8 mouse cellular contexts compared by ENCODE assay signal in genomic region chr9:107906252-107906966, GRCm38 (mm10). TPM values are rescaled to one million over a fixed set of nuclear protein-coding genes. Genes with fewer than 3 reads are reported as not detected.
DNase-seq lines count a peak whose midpoint lies in the region; ATAC-seq and TF ChIP-seq lines count a peak whose summit lies in the region.

TSS of gene Mst1r (plus strand) at chr9:107906873.

- H3K4me2 ChIP-seq in lung, embryonic 15.5 days, result peak within 1 kb of the TSS; percentile 87

- peak within 1 kb of the TSS; percentile 37 for H3K9ac ChIP-seq in lung, embryonic 15.5 days

- no peak for TF ChIP-seq POLR2A in kidney, adult 2 months (IDR thresholded peaks at IDR 0.05; ENCODE audit: low read depth, low read length)
- no peak for TF ChIP-seq POLR2A in cerebellum, adult 2 months (IDR thresholded peaks at IDR 0.05; ENCODE audit: borderline replicate concordance, insufficient read depth, low read length)

- peak; percentile 66 for ATAC-seq in Patski
- ATAC-seq in lung, embryonic 15.5 days (ENCODE audit: borderline replicate concordance, extremely low read depth, low FRiP score, low TSS enrichment), result peak; percentile 69

- in situ Hi-C loops in Patski (cut with MboI; ENCODE audit: low pct_unique_long_range_greater_than_20kb), result loop anchor here (5.0 kb wide), 1 partner anchor 56 kb away; no protein-coding TSS in a partner anchor

- CTCF ChIA-PET in Patski (lab: Charles Lee), result interaction anchor here (0.9 to 7.9 kb wide), 13 partner anchors 12 to 161 kb away, joined by 3 to 65 read pairs (median 8); partner anchors contain the start of genes Amigo3 and Uba7

- TF ChIP-seq CTCF in Patski (IDR thresholded peaks at IDR 0.05), result no peak
- no peak for TF ChIP-seq CTCF in kidney, adult 2 months (conservative IDR thresholded peaks at IDR 0.05; ENCODE audit: insufficient read depth, insufficient read length, low read depth, low read length)
- TF ChIP-seq CTCF in cerebellum, adult 2 months (IDR thresholded peaks at IDR 0.05; ENCODE audit: borderline replicate concordance, insufficient read depth, low read depth, low read length), result no peak

- peak within 1 kb of the TSS; percentile 40 for H3K4me3 ChIP-seq in kidney, adult 2 months (ENCODE audit: insufficient read depth, low read depth, low read length)
- peak within 1 kb of the TSS; percentile 46 for H3K4me3 ChIP-seq in lung, embryonic 15.5 days
- H3K4me3 ChIP-seq in cerebellum, adult 2 months (replicated peaks; ENCODE audit: insufficient read depth, low read depth, low read length), result no peak within 1 kb of the TSS

- H3K9me3 ChIP-seq in lung, embryonic 15.5 days, result no peaks in the 10 kb centered on the region

- H3K27me3 ChIP-seq in Patski, result no peaks in the 10 kb centered on the region
- H3K27me3 ChIP-seq in kidney, adult 2 months (replicated peaks; ENCODE audit: control insufficient read depth, insufficient read depth, low read length), result no peaks in the 10 kb centered on the region
- H3K27me3 ChIP-seq in lung, embryonic 15.5 days, result peaks cover 10% of the 10 kb centered on the region
- H3K27me3 ChIP-seq in cerebellum, adult 2 months (ENCODE audit: control insufficient read depth, insufficient read depth, low read length), result no peaks in the 10 kb centered on the region

- H3K4me1 ChIP-seq in kidney, adult 2 months (ENCODE audit: control insufficient read depth, insufficient read depth, low read length), result peaks cover 3% of the 10 kb centered on the region; the same call in 1 of the 2 replicates
- peaks cover 43% of the 10 kb centered on the region for H3K4me1 ChIP-seq in lung, embryonic 15.5 days
- 0 out of 2 replicates have a peak, but pooled peaks cover 3% of the 10 kb centered on the region for H3K4me1 ChIP-seq in cerebellum, adult 2 months (ENCODE audit: control insufficient read depth, insufficient read depth, low read length)

- POLR2A ChIA-PET in Patski (lab: Charles Lee), result interaction anchor here (1.0 to 1.4 kb wide), 2 partner anchors 11 to 96 kb away, joined by 4 read pairs; no protein-coding TSS in a partner anchor

- H3K36me3 ChIP-seq in kidney, adult 2 months (ENCODE audit: control insufficient read depth, insufficient read depth, low read length), result no peaks in the 10 kb centered on the region
- no peaks in the 10 kb centered on the region for H3K36me3 ChIP-seq in lung, embryonic 15.5 days

- WGBS in kidney, adult 2 months, result 12% methylated on average over 19 of the region's 19 CpGs
- 18% methylated on average over 19 of the region's 19 CpGs for WGBS in lung, embryonic 15.5 days
- 30% methylated on average over 19 of the region's 19 CpGs for WGBS in cerebellum, adult 2 months

- no peak within 1 kb of the TSS for H3K27ac ChIP-seq in kidney, adult 2 months (ENCODE audit: insufficient read depth, low read depth, low read length)
- peak within 1 kb of the TSS; percentile 45; the same call in 1 of the 2 replicates for H3K27ac ChIP-seq in lung, embryonic 15.5 days
- no peak within 1 kb of the TSS for H3K27ac ChIP-seq in cerebellum, adult 2 months (ENCODE audit: insufficient read depth, low read length)

- peak; percentile 78 for DNase-seq in Patski (ENCODE audit: low read depth, low spot score)
- peak; percentile 59 for DNase-seq in embryo, embryonic 11.5 days (ENCODE audit: low read depth, low spot score)
- DNase-seq in heart, adult 8-10 months (ENCODE audit: low spot score), result peak; percentile 79
- peak; percentile 89 for DNase-seq in kidney, adult 2 months
- DNase-seq in ovary, postnatal 36 days (ENCODE audit: low spot score), result peak; percentile 78
- no peak for DNase-seq in natural killer cell, adult 2 months (ENCODE audit: low spot score in 2 of 2)
- DNase-seq in cerebellum, adult 2 months, result no peak

RNA-seq across cellular contexts. Expression of gene Mst1r, which starts in this region (rescaled TPM):
- 0.12 TPM for polyA plus RNA-seq in Patski (2021)
- total RNA-seq in heart, adult 8-10 months (2022), result 1 to 10 TPM; 1.3 to 3.7 (median 2.1) TPM
- polyA plus RNA-seq in kidney, adult 2 months (2012; rRNA removed), result 1.2 and 2.8 TPM in 2 replicates
- polyA plus RNA-seq in lung, embryonic 15.5 days (2015; fragmentation: Nextera tagmentation; extraction: Ambion mirVana), result 4.4 TPM in 2 replicates
- 0.71 and 1.0 TPM in 2 replicates for polyA plus RNA-seq in cerebellum, adult 2 months (2012; rRNA removed)

Comparison
In these comparisons a context has a peak if more than half of its experiments do, and no peak if none do; other contexts are left out.
1. Peak in DNase-seq and ATAC-seq in Patski; RNA of the gene not detected or under 1 TPM.
2. DNase-seq: peak in embryo, embryonic 11.5 days (single experiment), heart, adult 8-10 months (single experiment), kidney, adult 2 months (single experiment) and ovary, postnatal 36 days (single experiment); none in natural killer cell, adult 2 months (0 of 2) and cerebellum, adult 2 months (0 of 2).